Mouse (Mus musculus) CH12F3 (cell line): Measurements from ENCODE around the gene Gm5129.
"Not testable (repeated sequence)": the region's sequence is repeated elsewhere in the genome, so short reads cannot be mapped to it uniquely, and the experiment has no call there.

ENCODE experiments used
- in situ Hi-C: fragments of 300-500 bp; cut with MboI; formaldehyde crosslinking; loops from 2 replicates; pipeline ENCODE4 v1.14.3; 2020; ENCODE audit warnings: low sequenced_read_pairs

Gene Gm5129

DNA sequence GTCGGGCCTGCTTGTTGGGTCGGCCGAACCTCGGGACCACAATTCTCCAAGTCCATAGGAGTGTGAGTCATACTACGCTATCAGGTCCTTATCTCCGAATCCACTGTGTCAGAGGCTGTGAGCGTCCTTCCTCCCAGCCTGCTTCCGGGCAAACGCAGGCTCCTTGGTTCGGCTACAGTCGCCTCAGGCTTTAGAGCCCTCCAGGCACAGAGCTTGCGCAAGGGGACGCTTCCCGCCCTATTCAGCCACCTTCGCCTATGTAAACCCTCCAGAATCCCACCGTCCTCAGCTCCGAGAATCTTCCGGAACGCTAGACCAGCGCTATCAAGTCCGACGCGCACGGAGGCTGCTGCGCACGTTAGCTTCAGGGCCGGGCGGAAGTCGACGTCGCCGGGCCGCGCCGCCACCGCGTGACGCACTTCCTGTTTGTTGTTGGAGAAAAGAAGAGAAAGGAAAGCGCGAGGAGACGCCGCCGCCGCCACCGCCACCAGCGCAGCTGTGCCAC, at the start of gene Gm5129, which contains the start of gene Dnajb6:
Gm5129 (minus strand) TSS at position 380 of the 505 bp plus-strand sequence.
Dnajb6 (plus strand) TSS at position 132 of the 505 bp plus-strand sequence.
- in situ Hi-C loops, result no loop called here

DNA sequence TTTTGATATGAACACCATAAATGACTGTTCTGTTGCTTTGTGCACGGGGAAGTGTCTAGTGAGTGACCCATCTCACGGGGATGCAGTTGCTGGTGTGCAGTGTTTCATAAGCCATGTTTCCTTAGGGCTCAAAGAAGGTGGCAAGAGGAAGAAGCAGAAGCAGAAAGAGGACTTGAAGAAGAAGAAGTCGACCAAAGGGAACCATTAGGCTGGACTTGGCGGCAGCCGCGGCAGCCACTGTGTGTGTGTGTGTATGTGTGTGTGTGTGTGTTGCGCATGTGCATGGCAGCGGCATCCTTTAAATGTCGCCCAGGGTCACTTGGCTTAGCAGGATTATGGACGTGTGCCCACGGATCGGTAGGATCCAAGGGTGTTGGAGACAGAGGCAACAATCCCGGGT, 49.2 kb upstream of the Gm5129 start:
- in situ Hi-C loops, result not testable (repeated sequence)

DNA sequence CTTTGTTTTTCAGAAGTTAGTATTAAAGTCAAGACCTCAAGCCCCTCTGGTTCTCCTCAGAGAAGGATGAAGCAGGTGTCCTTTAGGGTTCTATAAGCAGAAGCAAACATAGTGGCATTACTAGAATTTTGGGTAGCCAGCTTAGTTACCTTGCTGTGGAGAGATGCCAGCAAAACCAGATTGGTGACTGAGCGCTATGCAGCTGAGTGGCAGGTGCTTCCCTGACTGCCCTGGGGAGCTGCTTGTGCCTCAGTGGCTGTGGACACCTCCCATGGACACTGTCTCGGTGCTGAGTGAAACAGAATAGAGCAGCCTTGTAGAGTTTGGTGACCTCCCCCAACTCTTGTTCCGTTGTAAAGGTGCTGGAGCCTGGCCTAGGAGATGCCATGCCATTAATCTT, 46.5 kb upstream of the Gm5129 start:
- in situ Hi-C loops, result no loop called here

DNA sequence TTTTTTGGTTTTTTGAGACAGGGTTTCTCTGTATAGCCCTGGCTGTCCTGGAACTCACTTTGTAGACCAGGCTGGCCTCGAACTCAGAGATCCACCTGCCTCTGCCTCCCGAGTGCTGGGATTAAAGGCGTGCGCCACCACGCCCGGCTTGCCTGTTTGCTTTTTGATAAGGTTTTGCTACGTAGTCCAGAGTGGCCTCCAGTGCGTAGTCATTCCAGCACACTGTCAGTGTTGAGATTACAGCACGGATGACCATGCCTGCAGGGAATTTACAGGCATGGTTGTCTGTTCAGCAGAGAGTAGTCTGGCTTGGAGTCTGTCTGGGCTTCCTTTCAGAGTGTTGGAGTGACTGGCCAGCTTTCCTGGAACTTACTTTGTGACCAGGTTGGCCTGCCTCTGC, 44.0 kb upstream of the Gm5129 start:
- in situ Hi-C loops, result not testable (repeated sequence)

DNA sequence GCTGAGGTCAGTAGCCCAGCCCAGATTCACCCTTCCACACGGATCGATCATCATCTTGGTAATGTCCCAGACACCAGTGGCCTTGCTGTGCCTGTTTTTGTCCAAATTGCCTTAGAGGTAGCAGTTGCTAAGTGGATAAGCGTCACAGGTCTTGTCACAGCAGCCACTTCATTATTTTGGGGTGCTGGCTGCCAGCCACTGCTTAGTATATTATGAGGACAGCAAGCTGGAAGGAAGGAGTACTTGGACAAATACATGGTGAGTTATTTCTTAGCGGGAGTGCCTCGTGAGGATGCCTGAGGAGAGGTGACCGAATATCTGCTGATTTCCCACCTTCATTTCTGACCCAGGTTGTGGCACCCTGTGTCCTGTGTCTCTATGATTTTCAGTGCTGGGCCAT, 42.3 kb upstream of the Gm5129 start:
- in situ Hi-C loops, result no loop called here

DNA sequence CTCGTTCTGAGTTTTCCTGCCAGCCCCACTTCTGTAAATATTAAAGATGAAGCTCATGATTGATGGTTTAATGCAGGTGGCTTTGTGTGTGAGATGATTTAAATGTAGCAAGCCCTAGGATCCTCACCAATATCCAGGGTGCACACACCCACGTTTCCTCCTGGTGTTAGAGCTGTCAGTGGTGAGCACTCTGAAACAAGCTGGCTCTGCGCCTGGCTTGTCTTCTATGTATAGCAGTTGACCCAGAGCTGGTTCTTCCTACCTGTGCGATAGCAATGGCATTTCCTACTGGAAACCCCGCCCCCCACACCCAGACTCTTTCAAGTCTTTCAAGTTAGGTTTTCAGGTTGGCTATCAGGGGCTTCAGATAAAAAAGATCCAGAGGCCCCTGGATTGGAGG, 39.7 kb upstream of the Gm5129 start:
- in situ Hi-C loops, result no loop called here

DNA sequence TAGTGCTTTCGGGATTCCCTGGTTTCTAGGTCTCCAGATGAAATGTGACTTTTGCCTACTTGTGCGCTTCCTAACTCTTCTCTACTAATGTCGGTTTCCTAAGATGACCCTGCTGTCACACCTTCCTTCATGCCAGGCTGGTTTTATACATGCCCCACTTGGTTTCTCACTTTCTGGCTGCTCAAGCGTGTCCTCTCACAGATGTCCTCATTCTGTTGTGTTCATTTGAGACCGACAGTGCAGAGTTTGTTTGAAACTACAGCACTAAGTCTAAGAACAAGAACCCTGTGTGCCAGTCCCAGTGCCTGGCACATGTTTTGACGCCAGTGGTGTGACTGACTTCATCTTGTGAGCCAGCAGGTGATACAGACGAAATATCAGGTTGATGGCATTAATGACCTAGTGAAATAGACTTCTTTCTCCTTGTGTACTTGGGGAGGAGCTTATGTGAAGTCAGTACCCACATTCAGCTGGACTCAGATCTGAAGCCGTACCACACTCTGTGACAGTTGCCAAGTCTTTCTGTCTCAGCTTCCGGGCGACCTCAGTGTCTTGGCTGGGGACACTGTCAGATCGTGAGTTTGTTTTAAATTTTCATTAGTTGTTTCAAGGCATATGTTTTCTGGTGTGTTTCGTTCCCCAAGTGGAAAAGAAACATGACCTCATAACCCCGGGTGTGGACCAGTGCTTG, 37.9 kb upstream of the Gm5129 start:
- in situ Hi-C loops, result no loop called here

DNA sequence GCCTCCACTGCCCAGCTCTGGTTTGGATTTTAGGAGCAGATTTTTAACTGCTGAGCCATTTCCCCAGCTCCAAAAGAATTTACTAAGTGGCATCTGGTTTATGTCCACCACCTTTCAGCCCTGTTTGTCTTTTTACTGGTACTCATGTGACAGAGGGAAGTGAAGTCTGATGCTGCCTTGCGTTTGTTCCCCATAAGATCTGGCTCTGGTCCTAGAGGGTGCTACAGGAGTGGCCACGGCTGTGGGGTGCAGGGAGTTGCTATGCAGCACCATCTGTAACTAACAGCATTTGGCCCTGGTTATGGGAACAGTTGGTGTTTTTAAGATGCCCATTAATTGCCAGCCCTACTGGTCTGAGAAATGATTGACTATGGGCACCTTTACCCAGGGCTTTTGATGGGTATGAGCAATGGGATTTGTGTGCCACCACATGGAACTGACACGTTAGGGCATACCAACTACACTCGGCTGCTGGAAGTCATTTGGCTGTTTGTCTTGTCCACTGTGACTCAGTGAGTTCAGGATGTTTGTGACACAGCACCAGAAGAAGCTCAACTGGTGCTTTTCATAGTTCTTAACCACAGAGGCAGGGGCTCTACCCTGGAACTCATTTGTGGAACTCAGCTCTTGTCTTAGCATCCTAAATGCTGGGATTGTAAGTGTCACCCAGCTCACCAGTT, 37.1 kb upstream of the Gm5129 start:
- in situ Hi-C loops, result no loop called here

DNA sequence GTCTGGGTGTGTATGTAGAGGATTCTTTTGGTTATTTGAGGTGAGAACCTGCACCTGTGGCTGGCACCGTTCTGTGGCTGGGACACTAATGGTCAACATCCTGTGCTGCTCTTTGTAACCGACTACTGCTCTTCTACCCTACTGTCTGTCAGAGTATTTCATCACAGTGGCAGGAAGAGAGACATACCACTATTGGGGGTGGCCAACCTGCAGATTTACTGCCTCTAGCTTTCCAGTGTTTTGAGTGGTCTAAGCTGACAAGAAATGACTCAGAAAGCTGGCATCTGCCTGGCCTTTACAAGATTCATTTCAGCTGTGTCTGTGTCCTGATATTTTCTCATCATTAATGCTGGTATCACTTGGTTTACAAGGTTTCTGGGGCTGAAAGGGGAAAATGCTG, 36.3 kb upstream of the Gm5129 start:
- in situ Hi-C loops, result no loop called here

DNA sequence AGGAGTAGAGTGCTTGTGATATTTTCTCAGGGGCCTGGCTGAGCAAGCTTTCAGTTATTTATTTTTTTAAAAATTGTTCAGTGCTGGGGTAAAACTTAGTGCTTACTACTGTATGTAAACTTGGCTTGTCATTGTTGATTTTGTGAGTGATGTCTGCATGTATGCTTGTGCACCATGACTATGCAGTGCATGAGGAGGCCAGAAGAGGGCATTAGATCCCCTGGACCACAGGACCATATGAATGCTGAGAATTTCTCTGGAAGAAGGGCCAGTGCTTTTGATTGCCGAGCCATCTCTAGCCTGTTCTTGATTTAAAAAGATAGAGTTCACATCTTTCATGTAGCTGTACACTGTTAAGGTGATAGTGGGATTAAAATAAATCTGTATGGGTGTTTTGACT, 35.2 kb upstream of the Gm5129 start:
- in situ Hi-C loops, result no loop called here

DNA sequence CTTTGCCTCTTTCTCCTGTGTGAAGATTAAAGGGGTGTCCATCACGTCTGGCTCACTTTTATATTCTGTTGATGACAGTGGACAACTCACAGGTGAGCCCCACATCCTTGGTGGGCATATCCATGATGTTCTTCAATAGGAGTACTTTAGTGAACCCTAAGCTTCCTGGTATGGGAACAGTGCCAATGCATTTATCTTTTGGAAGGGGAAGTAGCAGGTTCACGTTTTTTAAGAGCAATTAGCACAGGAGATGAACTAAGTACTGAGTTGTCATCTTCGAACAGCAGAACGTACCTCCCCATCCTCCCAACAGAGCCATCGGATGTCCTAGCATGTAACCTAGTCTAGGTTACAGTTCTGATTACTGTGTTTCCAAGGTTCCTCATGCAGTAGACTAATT, 23.6 kb upstream of the Gm5129 start:
- in situ Hi-C loops, result no loop called here

DNA sequence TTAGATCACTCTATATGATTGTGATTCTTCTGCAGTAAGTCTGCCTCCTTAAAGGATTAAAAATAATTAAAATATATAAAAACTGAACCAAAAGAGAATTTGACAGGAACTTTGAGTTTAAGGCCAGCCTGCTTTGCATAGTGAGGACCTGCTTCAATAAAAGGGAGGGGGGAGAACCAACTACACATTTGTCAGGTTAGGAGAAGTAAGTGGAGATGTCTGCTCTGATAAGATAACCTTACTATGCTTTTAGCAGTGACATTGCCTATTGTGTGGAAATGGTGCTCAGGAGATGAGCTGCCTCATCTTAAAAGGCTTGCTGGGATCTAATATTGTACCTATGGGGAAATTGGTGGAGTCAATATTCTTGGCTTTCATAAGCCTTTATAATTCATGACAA, 17.2 kb upstream of the Gm5129 start:
- in situ Hi-C loops, result no loop called here

DNA sequence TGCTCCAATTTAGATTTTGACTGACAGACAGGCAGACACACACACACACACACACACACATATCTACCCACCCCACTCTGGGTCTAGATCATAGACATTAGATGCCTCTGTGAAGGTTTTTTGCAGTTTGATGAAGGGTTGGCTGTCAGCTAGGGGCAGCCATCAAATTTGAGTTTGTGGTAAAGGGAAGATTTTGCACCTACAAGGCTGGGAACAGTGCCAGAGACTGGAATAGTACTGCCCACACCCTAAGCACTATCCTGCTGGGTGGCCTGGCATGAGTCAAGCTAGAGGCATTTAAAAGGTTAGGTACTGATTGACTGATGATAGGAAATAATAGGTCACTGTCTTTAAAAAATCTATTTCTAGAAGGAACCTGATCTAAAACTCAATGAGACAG, 15.6 kb upstream of the Gm5129 start:
- in situ Hi-C loops, result no loop called here

DNA sequence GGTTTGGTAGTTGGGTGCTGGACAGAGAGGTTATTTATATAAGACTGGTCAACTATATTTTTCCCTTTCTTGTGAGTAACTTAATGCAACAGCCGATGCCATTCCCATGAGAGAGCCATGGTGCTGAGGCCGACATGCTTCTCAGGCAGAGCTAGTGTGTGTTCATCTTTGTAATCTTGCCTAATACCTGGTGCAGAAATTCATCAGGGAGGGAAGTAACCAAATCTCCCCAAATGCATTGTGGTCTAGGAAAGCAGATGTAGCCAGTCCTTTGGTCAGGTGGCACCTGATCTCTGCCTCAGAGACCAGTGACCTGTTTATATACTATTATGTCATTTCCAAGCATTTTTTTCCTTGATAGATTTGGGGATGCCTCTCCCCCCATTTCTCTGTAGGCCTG, 11.9 kb upstream of the Gm5129 start:
- in situ Hi-C loops, result no loop called here

DNA sequence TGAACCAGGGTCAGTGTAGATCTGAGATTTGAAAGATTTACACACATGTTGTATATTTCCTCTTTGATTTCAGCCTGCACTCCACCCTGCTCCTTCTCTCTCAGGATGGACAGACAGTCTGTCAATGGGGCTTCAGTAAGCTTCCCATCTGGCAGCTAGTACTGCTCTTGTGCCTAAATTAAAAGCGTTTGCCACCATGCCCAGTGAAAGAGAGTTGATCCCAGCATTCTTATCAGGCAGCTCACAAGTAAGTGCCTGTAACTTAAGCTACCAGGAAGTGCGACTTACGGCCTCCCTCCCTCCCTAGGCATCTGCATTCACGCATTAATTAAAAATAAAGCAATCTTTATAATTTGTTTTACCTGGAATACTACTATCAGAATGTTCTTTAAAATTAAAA, 5.4 kb upstream of the Gm5129 start:
- in situ Hi-C loops, result no loop called here

DNA sequence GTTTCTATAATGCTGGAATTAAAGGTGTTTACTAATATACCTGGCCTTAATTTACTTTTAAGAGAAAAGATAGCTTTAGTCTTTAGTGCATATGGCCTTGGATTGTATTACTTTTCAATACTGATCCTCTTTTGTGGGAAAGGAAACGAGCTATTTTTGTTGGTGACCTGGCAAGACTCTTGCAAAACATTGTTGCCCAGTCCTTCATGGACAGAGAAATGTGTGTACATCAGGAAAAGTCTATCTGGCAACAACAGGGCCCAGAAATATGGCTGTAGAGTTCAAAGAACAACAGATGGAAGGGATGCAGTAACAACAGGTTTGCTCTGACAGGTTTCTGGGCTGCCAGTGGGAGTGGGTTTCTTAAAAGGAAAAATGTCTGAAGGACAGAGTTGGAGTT, 4.9 kb upstream of the Gm5129 start:
- in situ Hi-C loops, result no loop called here

DNA sequence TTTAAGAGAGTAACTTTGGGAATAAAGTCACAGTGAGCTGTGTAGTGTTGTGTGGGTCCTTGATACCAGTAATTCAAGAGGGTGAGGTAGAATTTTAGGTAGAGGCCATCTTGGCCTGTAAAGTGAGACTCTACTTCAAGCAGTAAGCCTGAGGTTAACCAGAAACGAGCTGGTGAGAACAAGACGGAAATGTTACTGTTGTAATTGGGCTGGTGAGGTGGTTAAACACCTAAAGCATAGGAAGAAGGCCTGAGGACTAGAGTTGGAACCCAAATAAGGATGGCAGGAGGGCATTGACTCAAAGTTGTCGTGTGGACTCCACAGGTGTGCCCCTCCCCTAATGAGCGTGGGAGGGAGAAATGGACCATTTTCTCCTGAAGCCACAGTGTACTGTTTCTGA, 2.3 kb upstream of the Gm5129 start:
- in situ Hi-C loops, result no loop called here

DNA sequence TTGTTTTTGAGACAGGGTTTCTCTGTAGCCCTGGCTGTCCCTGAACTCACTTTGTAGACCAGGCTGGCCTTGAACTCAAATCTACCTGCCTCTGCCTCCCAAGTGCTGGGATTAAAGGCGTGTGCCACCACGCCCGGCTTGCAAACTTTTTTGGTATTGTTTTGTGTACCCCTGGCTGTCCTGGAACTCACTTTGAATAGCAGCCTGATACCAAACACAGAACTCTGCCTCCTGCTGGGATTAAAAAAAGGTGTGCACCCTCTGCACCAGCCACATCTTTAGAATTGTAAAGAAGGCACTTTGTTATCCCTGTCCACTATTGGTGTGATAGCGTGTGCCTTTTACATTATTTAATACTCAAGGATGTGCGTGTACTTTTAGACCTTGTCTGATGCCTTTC, 1.7 kb upstream of the Gm5129 start:
- in situ Hi-C loops, result no loop called here

DNA sequence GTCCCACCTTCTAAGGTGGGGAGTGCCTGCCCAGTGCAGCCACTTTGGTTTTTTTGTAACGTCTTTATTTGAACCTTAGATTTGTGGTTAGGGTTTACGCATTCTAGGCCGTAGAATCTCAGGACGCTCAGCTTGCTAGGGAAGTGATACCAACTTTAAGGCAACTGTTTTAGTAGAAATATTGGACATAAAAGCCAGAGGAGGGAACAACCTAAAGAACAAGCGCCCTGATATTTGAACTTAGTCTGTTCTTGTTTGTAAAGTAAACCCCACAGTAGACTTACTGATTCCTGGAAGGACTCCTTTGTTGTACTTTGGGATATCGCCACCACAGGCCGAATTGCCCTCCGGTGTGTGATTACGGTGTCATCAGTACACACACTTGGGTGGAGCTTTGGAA, 1.2 kb upstream of the Gm5129 start:
- in situ Hi-C loops, result no loop called here

DNA sequence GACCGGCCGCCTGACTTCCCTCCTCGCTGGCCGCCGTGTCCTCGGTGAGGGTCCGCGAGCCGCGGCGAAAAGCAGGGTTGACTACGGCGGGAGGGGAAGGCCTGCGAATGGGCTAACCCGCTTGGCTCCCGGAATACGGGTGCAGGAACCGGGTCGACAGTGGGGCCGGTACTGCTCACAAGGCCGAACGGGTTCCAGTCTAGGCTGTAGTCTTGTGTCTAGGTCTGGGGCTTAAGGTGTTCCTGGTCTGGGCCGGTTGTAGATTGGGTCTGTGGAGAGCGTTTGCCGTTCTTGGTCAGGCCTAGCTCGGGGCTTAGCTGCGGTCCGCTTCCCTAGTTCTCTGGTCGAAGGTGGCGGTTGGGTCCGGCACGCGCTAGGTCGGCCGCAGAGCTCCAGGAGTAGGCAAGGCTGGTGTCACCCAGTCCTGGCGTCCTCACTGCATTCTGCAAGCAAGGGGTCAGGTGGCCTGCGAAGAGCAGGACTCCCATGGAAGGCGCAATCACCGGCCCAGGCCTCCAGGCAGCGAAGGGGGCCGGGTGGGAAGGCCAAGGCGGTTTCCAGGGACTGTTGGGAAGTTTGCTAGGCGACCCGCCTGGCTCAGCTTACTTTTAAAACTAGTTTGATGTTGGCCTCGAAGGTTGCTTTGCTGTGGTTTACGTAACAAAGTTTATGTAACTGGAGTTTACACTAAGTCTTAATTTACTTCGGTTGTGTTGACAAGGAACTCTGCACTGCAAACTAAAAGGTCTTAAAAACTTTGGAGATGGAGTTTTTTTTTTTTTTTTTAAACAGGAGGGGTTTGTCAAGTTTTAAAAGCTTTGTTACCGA, 551 bp upstream of the Gm5129 start:
- in situ Hi-C loops, result no loop called here

DNA sequence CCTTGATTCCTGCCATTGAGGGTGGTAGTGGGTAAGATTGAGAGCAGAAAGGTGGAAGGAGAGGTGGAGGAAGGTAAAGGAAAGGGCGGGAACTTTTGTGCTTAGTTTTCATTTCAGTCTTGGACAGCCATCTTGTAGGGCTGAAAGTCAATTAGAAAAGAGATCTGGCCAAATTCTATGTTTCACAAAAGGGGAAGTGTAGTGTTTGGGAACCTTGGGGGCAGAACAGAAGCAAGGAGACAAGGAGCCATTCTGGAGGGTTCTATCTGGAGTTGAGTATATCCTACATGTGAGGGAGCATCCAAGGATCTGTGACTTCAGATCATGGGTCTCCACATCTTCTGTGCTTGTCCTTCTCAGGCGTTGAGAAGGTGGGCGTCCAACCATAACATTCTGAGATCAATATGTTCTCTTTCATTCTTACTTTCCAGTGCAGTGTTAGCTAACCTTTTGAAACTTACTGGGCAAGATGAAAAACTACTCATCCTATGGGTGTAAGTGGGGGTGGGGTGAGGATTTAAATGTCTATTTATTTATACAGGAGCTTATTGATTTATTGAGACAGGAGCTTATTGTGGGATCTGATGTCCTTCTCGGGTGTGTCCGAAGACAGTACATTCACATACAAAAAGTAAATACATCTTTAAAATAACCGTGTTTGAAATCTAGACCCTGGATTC, 765 bp downstream of the Gm5129 start:
- in situ Hi-C loops, result no loop called here
